Mouse (Mus musculus) kidney, adult 8-10 months (tissue): ENCODE measurements around the gene Ccm2l.
A peak's percentile ranks its signal among the peaks of the same experiment; 100 is the strongest.

Source experiments
- DNase-seq, 2 experiments: peaks; one replicate each; pipeline ENCODE4 v3.0.0; 2022

Ccm2l gene

DNA sequence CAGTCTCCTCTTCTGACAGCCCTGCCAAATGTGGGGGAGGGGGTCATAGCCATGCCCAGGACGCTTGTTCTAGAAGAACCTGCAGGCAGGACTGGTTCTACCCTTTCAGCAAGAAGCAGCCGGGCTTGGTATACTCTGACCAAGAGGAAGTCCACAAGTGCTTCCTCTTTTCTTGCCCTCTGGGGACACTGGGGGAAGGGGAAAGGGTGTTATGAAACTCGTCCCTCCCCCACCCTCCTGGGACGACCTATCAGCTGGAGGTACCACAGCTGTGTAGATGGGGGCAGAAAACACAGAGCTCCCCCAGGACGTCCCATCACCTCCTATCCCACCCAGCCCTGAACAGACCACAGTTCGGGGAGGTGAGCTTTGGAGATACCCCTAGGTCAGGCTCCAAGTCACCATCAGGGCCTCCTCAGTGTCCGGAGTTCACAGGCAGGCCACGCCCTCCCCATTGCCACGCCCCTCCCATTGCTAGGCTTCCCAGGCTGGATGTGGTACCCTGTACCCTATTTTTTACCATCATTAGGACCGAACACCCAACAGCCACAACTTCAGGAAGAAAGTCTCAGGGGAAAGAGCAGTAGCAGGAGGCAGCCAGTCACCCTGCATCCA, 24.9 kb downstream of the Ccm2l start:
- DNase-seq: peak in 1 of 2 experiments; percentile 32

- DNase-seq: no peak
Observed at GRCm38 (mm10) chr2:153107046-153107766, 41.5 kb downstream of the Ccm2l start.

DNA sequence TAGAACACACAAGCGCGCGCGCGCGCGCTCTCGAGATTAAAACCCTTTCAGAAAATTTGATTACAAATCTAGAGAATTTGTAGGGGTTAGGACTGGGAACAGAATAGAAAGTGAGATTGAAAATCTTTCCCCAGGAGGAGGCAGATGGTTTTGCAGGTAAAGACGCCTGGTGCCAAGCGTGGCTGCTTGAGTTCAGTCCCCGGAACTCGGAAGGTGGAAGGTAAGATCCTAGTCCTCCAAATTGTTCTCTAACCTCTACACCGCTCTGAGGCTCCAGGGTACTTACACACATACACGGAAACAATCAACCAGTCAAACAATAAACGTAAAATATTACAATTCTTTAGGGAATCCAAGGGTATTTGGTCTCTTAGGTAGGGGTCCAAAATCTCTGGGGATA, 42.0 kb downstream of the Ccm2l start:
- DNase-seq: no peak

GRCm38 (mm10) chr2:153108313-153109264, 42.8 kb downstream of the Ccm2l start, which contains the start of gene Hck:
Gene Hck (plus strand): TSS chr2:153108468.
- DNase-seq: peak; percentile 22 to 29

DNA sequence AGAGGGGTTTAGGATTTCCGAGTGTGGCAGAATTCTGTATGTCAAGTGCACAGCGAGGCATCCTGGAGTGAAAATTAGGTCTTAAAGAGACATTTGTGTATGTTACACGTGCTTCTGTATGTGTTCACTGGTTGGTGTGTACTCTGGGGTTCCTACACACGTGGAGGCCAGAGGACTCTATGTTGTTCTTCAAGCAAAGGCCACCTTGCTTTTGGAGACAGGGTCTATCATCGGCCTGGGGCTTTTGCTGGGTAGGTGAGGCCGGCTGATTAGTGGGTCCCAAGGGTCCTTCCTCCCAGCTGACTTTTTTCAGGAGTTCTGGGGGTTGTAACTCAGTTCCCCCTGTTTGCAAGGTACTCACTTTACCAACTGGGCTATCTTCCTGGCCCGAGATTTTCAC, 43.8 kb downstream of the Ccm2l start:
- no peak for DNase-seq

DNA sequence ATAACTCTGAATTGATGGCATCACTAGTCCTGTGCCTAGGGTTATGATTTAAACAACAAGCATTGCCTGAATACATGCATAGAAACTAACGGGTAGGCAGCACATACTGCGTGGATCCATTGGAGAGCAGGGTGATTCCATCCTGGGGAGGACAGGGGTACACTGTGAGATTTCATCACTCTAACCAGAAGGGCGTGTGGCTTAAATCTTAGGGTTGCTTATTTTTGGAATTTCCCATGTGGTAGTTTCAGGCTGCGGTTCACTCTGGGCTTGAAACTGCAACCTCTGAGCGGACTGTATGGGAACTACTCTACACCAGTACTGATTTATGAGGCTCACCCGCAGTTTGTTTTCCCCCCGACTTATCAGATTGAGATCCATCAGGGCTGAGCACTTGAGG, 45.5 kb downstream of the Ccm2l start:
- DNase-seq: no peak

GRCm38 (mm10) chr2:153115679-153116081, 49.9 kb downstream of the Ccm2l start:
- no peak for DNase-seq

DNA sequence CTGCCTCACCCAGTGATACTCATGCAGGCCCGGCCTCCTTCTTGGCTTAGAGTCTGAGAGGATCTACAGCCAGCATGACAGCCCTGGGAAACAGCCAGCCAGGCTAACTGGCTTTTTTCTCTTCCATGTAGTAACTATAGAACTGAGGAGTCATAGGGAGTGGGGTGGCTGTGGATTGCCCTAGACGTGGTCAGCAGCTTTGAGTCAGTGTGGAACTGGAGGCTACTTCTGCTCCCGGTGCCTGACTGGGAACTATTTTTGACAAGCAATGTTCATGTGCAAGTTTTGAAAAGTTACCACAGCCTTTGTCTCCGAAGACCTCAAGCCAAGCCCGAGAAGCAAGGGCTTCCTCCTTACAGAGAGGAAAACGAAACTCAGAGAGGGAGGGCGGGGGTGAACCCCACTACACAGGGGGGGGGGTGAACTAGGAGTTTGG, 51.3 kb downstream of the Ccm2l start:
- DNase-seq: no peak

- DNase-seq: no peak
Observed at GRCm38 (mm10) chr2:153119488-153119887, 53.7 kb downstream of the Ccm2l start.

DNA sequence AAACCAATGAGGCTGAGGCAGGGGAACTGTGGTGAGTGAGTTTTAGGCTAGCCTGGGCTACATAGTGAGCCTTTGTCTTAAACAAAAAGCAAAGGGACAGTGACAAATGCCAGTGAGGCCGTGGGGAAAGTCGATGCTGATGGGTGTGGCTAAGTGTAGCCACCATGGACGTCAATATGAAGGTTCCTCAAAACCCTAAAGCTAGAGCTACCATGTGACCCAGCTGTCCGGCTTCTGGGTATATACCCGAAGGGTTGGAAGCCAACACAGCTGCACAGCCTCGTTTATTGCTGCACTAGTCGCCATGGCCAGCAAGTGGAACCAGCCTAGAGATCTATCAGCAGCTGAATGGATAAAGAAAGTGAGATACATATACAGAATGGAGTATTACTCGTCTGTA, 54.4 kb downstream of the Ccm2l start:
- no peak for DNase-seq

DNA sequence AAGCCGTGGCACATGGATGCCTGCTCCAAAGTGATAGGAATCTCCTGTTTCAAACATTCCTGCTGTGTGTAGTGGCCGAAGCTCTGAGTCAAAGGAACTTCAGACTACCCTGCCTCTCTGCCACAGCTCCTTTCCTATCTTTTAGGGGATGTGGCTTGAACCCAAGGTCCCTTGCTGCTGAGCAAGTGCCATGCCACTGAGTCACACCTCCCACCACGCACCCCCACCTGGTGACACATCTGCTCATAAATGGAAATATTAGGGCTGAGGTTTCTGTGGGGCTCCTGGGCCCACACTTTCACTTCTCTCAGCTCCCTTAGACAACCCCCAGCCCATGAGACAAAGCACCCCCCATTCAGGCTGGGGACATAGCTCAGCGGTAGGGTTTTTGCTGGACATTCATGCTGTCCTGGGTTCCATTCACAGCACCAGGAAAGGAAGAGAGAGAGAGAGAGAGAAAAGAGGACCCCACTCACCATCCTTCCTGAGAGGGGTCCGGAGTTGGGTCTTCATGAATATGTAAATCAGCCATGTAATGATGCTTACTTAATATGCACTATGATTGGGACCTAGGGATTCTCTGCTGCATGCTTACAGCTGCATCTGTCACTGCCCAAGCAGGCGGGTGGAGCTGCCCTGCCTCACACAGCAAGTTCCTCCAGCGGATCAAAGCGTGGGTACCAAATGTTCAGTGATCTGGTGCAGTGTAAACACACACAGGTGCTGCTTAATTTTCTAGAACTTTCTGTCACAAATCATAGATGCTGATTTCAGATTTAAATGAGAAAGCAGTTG, 56.3 kb downstream of the Ccm2l start:
- no peak for DNase-seq

GRCm38 (mm10) chr2:153122701-153123100, 56.9 kb downstream of the Ccm2l start:
- DNase-seq: no peak

DNA sequence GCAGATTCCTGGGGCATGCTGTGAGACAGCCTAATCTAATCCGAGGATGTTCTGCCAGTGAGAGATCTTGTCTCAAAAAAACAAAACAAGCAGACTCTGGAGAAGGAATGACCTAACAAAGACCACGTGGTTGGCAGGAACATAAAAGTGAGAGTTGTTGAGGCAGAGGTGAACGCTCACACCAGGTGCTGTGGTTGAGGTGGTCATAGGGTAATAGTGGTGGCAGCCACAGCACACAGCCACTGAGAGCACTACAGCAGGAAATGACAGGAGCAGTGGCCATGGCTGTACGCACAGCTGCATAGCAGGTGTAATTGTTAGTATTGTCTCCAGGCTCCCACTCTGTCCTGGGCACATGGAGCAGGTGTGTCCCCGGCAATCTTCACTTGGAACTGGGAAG, 60.1 kb downstream of the Ccm2l start:
- no peak for DNase-seq

- DNase-seq: peak in 1 of 2 experiments; percentile 24
Observed at GRCm38 (mm10) chr2:153131019-153131418, 65.3 kb downstream of the Ccm2l start.
